Mouse (Mus musculus) embryo, embryonic 9.5 days (tissue): ENCODE results near the gene Arhgap6.

Experiments
- DNase-seq: peaks from one replicate; pipeline ENCODE4 v3.0.0-alpha.2; 2017; ENCODE audit errors: extremely low spot score

Arhgap6 gene

DNA sequence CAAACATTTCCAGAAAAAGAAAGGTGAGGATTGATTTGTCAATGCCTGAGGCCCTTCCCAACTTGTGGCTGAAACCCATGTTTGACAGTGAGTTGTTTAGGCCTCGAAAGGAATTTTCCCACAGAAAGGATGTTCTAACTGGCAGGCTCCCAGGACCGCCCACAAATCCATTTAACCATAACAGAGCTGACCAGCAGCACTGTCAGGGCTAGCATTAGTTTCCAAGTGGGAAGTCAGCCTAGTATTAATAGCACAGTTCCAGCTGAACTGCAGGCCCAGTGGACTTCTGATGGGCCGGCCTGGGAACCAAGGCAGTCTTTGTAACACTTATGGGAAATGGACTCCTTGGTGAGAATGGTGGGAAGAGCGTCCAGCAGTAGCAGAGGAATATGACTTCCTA is 317.8 kb downstream of the Arhgap6 start:
- DNase-seq = no peak

DNA sequence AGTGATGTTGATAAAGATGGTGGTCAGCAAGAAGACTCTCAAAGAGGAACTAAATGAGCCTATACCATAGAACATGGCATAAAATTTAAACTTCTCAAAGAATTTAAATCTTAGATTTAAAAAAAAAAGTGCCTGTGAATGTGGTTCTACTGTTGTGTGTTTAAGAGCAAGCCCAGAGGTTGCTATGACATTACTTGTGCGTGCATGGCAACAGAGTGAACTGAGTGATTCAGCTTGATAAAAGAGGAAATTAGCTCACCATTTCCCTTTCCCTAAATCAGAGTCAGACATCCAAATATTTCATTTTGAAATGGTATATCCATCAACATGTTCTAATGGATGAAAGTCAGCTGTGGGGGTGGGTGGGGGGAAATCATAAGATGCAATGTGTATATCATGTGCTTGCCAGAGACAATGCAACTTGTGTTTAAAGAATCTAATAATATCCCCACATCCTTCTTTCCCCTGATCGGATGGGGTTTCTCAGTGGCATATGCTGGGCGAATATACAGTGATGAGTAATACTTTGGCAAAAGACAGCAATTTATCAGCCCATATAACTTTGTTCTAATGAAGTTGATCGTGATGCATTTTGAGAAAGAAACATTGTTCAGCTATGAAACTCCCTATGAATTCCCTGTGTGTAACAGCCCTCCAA is 328.3 kb downstream of the Arhgap6 start:
- DNase-seq = no peak

DNA sequence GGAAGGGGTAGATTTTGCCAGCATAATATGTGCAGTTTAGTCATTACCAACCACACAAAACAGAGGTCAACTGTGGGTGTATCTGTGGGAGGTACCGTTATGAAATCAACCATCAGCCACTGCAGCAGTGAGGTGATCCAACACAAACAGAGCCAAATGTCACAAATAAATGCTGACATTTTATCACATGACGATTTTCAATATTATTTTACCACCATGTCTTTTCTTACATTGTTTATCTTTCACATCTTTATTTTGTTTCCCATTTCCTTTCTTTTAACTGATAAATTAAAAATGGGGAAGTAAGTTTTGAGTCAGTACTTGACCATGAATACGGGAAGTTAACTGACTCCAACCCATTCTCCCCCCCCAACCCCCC is 328.9 kb downstream of the Arhgap6 start:
- no peak for DNase-seq

DNA sequence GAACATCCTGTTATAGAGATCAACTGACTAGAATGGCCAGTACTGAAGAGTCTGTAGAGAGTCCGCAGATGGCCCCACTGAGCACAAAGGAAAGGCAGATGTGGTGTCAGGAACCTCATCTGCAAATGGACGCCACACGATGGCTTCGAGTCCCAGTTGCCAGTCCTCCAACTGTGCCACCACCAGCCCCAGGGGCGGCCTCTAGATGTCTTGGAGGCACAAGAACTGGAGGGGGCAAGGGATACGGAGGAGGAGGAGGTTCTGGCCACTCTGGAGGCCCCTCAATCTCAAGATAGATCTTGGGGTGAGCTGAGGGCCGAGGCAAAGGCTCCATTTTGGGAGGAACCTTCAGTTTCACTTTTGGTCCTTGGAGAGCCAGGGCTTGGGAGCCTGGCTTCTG is 344.9 kb downstream of the Arhgap6 start:
- no peak for DNase-seq

DNA sequence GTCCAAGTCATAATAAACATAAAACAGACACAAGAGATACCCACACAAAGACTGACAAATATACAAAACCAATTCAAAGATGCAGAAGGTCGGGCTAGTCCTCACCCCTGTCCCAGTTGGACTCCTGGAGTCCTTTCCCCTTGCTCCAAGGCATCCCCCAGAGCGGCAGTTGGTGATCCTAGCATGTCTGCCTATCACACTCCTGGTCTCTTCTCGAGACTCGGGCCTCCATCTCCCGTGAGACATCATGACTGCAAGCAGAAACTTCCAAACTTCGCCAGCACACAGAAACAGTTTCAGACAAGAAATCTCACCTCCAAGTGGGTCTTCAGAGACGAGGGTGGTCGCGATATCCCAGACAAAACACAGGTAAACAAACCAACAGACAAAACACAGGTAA is 345.6 kb downstream of the Arhgap6 start:
- DNase-seq = no peak

DNA sequence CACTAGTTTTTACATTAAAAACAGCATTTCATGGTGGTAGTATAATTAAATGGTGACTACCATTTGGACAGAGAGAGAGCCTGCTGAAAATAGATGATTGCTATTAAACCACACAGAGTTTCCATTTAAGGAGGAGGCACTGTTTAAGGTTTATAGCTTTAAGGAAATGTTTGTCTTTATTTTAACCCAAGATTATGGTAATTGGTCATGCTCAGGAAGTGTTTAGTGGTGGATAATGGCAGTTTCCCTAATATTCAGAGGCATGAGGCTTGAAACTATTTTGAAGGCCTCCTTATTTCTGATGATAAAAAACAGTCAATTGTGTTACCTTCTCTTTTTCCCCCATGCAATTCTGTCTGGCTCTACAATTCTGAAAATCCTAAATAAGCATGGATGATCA is 358.9 kb downstream of the Arhgap6 start:
- DNase-seq = no peak

DNA sequence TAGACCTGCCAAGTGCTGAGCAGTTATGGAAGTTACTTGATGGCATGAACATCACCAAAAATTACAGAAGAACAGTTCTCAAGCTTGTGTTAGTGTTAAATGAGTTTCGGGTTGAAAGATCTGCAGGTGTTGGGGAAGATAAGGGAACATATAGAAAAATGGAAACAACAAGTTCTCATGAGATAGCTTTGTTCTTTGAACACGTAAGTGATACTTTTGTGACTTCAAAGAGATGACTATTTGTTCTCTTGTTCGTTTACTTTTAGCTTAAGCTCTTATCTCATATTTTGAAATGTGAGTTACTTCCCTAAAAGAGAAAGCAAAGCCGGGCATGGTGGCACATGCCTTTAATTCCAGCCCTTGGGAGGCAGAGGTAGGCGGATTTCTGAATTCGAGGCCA is 363.5 kb downstream of the Arhgap6 start:
- no peak for DNase-seq

DNA sequence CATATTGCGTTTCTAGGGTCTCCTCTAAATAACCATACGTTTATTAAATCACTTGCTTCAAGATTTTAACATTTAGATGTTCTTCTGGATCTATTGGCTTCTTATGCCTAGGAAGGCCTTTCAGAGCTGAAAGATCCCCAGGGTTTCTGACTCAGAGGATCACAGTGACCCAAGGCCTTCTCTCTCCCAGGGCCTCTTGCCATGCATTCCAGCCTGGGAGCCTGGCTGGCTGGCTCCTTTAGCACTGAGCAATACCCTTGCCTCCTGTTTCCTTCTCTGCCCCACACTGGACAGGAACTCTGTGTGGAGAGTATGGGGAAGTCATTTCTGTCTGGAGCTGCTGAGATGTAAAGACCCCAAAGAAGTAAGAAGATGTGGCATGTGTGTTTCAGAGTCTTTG is 376.1 kb downstream of the Arhgap6 start:
- no peak for DNase-seq

DNA sequence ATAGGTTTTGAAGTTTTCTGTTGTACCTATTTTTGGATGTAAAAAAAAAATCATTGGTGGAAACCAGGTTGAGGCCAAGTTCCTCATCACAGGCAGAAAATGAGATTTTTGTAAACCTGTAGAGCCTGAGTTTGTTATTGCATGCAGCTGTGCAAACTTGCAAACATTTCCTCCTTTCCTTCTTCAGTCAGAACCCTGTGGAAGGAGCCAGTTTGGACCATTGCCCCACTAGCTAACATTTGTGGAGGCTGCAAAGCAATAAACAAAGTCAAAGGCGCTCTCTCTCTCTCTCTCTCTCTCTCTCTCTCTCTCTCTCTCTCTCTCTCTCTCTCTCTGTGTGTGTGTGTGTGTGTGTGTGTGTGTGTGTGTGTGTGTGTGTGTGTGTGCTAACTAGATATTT is 378.9 kb downstream of the Arhgap6 start:
- DNase-seq = no peak

DNA sequence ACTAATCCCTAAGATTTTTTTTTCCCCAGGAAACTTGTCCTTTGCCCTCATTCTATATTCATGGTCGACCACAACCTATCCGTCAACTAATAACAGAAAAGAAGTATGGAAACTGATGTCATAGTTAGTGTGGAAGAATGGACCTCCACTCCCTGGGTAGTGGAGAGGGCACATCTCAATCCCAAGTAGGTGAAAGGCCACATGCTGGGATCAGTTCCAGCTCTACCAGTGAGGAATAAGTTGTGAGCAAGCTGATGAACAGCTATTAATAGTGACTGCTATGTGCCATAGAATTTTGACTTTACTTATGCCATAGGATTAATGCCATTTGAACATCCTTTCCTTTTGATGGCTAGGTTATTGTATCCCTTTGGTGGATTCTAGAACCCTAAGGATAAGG is 383.7 kb downstream of the Arhgap6 start:
- no peak for DNase-seq

DNA sequence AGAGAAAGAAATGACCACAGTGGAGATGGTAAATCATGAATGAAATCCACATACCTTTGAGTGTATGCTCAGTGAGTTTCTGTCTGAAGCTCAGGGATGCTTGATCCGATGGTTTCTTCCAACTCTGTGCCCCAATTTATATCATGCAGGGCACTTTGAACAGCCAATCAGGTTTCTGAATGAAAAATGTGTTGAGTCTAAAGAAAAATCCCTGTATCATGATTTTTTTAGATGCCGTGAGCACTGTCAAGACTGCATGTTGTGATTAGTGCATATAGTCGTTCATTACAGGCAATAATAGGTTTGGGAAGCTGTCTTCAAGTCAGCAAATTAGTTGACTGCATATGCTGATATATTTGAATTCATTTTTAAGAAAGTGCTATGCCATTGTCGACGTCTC is 392.2 kb downstream of the Arhgap6 start, which contains the start of gene Amelx:
Amelx (minus strand) TSS at position 101 of the 400 bp plus-strand sequence.
- DNase-seq = no peak

DNA sequence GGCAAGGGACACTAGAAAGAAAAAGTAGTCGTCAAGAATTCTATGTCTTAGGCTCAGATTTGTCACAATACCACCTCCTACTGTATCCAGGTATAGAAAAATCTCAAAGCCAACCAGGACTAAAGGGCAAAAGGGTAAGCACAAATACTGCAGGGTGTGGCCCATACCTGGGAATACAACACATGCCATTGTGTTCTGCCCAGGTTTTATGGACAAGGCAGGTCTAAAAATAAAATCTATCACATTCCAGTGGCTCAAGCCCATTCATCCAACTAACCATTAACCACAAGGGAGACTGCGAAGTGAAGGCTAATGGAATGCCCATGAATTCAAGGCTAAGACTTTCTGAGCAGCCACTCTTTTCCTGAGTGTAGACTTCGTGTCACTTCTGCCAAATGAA is 415.1 kb downstream of the Arhgap6 start:
- DNase-seq = no peak

DNA sequence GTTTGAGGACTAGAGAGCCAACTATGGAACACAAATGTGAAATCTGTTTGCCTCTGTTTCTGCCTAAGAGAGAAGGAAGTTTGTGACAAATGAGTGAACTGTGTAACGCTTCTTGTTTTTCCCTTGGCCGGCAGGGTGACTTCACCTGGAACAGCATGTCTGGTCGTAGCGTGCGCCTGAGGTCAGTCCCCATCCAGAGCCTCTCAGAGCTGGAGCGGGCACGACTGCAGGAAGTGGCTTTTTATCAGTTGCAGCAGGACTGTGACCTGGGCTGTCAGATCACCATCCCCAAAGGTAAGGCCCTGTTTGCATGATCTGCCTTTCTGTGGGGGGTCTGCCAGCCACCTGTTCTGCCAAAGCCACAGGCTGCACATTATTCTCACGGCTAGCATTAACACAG is 425.2 kb downstream of the Arhgap6 start:
- DNase-seq = no peak

DNA sequence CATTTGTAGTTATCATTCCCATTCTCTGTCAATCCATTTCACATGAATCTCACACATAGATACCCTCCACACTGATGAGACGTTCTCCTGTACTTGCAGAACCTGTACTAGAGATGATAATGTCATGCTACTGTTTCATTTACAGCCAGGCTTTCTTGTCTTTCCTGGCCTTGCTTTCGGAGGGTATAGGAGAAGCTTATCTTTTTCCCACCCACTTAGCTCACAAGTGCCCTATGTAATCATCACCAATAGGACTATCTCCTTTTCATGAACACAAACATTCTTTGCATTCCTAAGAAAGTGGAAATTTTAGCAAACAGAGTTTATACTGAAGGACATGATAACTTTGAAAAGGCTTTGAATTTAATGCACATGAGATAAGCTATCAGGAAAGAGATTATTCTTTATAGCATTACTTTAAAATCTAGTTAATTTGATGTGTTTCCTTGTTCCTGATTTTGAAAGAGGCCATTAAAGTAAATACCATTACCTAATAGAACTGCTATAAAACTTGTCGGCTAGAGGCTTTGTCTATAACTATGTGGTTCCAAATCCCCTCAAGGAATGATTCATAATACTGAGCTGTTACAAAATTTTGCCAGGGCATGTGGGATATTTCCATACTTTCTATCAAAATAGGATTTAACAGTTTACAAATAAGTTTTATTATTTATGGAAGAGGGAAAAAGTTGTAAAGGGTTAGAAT is 427.6 kb downstream of the Arhgap6 start:
- no peak for DNase-seq

DNA sequence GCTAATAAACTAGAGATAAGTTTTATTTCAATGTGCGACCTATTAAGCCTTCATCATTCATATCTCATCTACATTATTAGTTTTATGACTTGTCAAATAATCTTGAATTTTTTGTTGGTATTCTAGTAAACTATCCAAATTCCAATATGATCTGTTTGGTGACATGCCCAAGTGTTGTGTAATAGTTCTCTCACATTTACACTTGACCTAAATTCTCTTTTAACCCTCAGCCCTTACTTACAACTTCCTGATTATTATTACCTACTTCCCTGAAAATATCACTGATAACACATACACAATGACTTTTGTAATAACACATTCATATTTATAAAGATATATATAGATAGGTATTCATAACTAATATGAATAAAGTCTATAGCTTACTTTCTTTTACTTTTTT is 461.0 kb downstream of the Arhgap6 start:
- no peak for DNase-seq

DNA sequence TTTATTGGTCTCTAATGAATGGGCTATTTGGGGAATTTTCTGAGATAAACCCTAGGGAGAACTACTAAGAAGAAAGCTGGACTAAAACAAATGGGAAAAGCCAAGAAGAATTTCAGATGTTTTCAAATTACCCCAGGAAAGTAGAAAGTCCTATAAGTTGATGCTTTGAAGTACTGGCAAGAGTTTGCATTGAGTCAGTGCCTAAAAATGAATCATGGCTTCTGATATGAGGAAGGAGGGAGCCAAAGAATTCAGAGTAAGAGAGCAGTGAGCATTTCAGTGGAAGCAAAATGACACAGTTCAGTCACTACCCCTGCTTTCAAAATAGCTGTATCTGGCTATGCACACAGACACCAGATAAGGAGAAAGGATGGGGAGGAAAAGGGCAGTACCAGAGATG is 461.8 kb downstream of the Arhgap6 start:
- DNase-seq = no peak

DNA sequence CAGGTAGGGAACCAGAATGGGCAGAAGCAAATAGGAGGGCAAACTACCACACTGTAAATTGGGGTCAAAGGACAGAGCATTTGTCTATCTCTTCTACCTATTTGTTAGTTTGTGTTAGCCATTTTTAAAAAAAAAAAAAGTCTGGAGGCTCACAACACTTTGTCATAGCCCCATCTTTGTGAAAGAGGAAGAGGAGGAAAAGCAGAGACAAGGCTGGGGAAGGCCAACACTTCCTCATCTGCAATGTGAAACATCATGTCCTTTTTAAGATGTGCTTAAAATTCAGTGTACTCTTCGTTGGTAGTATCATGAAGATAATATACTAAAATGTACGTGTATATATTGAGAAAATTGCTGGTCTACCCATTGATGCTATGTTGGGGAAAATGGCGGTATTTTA is 466.1 kb downstream of the Arhgap6 start:
- no peak for DNase-seq

DNA sequence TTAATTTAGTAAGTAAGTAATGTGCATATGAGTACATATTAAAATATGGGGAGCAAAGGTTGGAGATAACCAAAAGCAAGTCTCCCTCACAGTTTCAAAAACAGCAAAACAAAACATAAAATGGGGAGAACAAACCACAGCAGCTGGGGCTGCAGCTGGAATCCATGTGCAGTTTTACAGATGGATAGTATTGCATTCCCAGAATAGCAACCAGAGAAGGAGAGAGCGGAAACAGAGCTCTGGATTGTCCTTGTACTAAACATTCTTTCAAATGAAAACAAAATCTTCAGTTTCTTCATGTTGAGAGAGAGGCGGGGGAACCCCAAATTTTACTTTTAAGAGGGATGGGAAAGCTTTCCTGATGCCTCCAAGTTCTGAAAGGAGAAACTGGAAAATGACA is 467.3 kb downstream of the Arhgap6 start:
- DNase-seq = no peak

DNA sequence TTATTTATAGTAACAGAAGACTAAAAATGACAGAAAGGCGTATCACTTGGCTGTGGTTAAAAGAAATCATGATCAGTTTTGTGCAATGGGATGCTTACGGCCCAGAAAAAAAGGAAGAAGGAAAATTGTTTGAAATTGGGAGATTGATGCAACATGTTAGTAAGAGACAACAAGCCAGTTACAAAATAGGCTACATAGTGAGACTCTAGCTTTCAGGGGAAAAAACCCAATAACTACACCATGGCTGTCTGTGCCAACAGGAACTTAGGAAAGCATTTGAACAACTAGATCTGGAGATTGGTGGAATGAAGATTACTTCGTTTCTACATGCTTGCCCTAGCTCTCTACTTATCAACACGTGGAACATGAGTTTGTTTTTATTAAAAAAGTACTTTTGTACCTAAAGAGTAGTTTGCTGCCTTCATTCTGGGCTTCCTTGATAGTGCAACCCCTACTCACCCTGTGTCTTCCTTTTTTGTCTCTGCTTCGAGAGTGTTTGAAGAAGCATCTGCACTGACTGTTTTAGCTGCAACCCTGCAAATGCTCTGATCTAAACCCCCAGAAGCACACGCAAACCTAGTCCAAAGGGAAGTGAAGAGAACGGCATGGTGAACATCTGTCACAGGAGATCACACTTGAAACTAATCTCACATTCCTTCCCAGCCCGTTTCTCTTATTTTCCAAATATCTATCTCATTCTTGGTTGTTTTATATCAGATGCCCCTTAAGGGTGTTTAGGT is 468.7 kb downstream of the Arhgap6 start:
- no peak for DNase-seq

DNA sequence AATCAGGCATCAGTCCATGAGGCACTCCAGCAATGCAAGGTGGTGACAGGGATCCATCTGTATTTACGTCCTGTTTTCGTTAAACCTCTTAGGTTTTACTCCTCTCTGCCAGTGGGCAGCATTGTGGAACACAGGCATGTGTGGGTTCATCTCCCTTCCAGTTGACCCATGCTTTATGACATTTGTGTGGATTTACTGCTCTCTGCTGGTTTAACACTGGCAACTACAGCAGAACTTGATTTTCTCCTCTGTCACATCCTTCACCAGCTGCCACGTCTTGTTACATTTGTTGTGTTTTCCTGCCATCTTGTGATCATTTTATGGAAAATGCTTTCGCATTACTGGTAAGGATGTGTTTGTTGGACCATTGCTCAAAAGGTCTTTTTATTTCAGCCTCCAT is 504.7 kb downstream of the Arhgap6 start:
- DNase-seq = no peak

DNA sequence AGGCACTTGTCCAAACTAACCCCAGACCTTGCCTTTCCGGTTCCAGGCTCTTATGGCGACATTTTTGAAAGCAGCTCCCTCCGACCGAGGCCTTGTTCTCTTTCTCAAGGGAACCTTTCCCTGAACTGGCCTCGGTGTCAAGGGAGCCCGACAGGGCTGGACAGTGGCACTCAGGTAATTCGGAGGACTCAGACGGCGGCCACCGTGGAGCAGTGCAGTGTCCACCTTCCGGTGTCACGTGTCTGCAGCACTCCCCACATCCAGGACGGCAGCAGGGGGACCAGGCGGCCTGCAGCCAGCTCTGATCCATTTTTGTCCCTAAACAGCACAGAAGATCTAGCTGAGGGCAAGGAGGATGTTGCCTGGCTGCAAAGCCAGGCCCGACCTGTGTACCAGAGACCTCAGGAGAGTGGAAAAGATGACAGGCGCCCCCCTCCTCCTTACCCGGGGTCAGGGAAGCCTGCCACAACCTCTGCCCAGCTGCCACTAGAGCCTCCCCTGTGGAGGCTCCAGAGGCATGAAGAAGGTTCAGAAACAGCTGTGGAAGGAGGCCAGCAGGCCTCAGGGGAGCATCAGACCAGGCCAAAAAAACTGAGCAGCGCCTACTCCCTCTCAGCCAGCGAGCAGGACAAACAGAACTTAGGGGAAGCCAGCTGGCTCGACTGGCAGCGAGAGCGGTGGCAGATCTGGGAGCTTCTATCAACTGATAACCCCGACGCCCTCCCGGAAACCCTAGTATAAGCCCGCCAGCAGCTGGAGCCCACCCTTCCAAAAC is 507.6 kb downstream of the Arhgap6 start:
- no peak for DNase-seq

DNA sequence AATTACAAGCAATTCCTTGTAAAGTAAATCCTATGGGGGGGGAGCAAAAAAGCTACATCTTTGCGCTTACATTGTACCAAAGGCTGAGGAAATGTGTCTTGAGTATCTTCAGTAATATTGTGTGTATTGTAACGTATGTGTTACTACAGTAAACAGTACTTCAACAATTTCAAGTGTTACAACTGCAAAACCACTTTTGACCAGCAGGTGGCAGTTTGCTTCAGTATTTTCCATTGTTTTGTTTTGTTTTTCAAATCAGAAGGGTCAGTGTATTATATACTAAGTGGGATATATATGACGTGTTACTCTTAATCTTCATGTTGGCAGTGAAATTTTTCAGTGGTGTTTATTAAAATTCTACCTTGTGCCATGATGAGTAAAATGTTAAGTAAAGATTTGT is 509.0 kb downstream of the Arhgap6 start:
- no peak for DNase-seq
